Mouse (Mus musculus) bone marrow, adult 2 months (tissue): ENCODE results near the gene Rasl11b.

Experiments
- CTCF ChIP-seq: fragments of 200-500 bp; IDR thresholded peaks from 2 replicates; pipeline ENCODE4 v1.5.1; 2011; ENCODE audit warnings: low read length, control low read depth; ENCODE audit not compliant: control insufficient read depth, insufficient read depth
- POLR2A ChIP-seq: fragments of 200-500 bp; IDR thresholded peaks from 2 replicates; pipeline ENCODE4 v1.6.1; 2011; ENCODE audit warnings: low read depth, mild to moderate bottlenecking, control low read depth, low read length, borderline replicate concordance; ENCODE audit not compliant: control insufficient read depth

GRCm38 (mm10) chr5:74198446-74198845 lies 3.4 kb downstream of the Rasl11b start:
- no peak for TF ChIP-seq CTCF
- no peak for TF ChIP-seq POLR2A
